ENCODE assay signal across 8 mouse cellular contexts in genomic region chr8:70863956-70864711, GRCm38 (mm10). TPM values are rescaled to one million over a fixed set of nuclear protein-coding genes. Genes with fewer than 3 reads are reported as not detected.
A peak's percentile ranks its signal among the peaks of the same experiment; 100 is the strongest.
DNase-seq lines count a peak whose midpoint lies in the region; ATAC-seq and TF ChIP-seq lines count a peak whose summit lies in the region.

No protein-coding gene starts in this region.

- no peak for TF ChIP-seq POLR2A in bone marrow macrophage, adult 2 months (IDR thresholded peaks at IDR 0.05; ENCODE audit: borderline replicate concordance, low read depth, low read length)

- peak overlapping the region; percentile 83 for H3K9ac ChIP-seq in heart, embryonic 13.5 days
- H3K9ac ChIP-seq in limb, embryonic 15.5 days: 0 out of 2 replicates have a peak overlapping the region, but pooled peaks have one; percentile 17

- H3K4me1 ChIP-seq in bone marrow macrophage, adult 2 months (ENCODE audit: control insufficient read depth, insufficient read depth, low read length): peaks cover 13% of the 10 kb centered on the region
- H3K4me1 ChIP-seq in heart, embryonic 13.5 days: peaks cover 50% of the 10 kb centered on the region
- H3K4me1 ChIP-seq in limb, embryonic 15.5 days: peaks cover 45% of the 10 kb centered on the region

- peak overlapping the region; percentile 34 for H3K4me3 ChIP-seq in left cerebral cortex, adult 2 months
- peak overlapping the region; percentile 13 for H3K4me3 ChIP-seq in bone marrow macrophage, adult 2 months (ENCODE audit: insufficient read depth, low read length)
- H3K4me3 ChIP-seq in heart, embryonic 13.5 days: peak overlapping the region; percentile 70
- H3K4me3 ChIP-seq in limb, embryonic 15.5 days: peak overlapping the region; percentile 60

- peak overlapping the region; percentile 94 for H3K4me2 ChIP-seq in heart, embryonic 13.5 days
- peak overlapping the region; percentile 80 for H3K4me2 ChIP-seq in limb, embryonic 15.5 days

- no peak overlapping the region; the same call in 1 of the 2 replicates for H3K27ac ChIP-seq in left cerebral cortex, adult 2 months
- H3K27ac ChIP-seq in bone marrow macrophage, adult 2 months (ENCODE audit: insufficient read depth, low read depth, low read length): no peak overlapping the region
- peak overlapping the region; percentile 64 for H3K27ac ChIP-seq in heart, embryonic 13.5 days (replicated peaks)
- no peak overlapping the region for H3K27ac ChIP-seq in limb, embryonic 15.5 days

- TF ChIP-seq CTCF in left cerebral cortex, adult 2 months (IDR thresholded peaks at IDR 0.05): no peak
- TF ChIP-seq CTCF in bone marrow macrophage, adult 2 months (IDR thresholded peaks at IDR 0.05; ENCODE audit: low read depth, low read length): no peak

- under 1% methylated on average over 46 of the region's 46 CpGs for WGBS in heart, embryonic 13.5 days
- 1% methylated on average over 46 of the region's 46 CpGs for WGBS in limb, embryonic 15.5 days

- ATAC-seq in heart, embryonic 13.5 days (ENCODE audit: extremely low read depth, insufficient number of reproducible peaks, low FRiP score, low TSS enrichment): no peak
- no peak for ATAC-seq in limb, embryonic 15.5 days (ENCODE audit: insufficient number of reproducible peaks, low FRiP score, low TSS enrichment, low read depth)

- H3K36me3 ChIP-seq in heart, embryonic 13.5 days: peaks cover 13% of the 10 kb centered on the region
- 0 out of 2 replicates have a peak, but pooled peaks cover 6% of the 10 kb centered on the region for H3K36me3 ChIP-seq in limb, embryonic 15.5 days

- H3K27me3 ChIP-seq in heart, embryonic 13.5 days (replicated peaks): peaks cover 38% of the 10 kb centered on the region
- H3K27me3 ChIP-seq in limb, embryonic 15.5 days: peaks cover 33% of the 10 kb centered on the region

- H3K9me3 ChIP-seq in heart, embryonic 13.5 days: no peaks in the 10 kb centered on the region
- H3K9me3 ChIP-seq in limb, embryonic 15.5 days: no peaks in the 10 kb centered on the region

- intact Hi-C loops in left cerebral cortex, adult 2 months (cut with DNase I): no loop called here
- intact Hi-C loops in left cerebral cortex, postnatal 4 days (cut with DNase I): no loop called here

- peak in 1 of 2 experiments; percentile 47 for DNase-seq in left cerebral cortex, adult 2 months (ENCODE audit: extremely low spot score in 1 of 2, low spot score in 2 of 2)
- DNase-seq in left cerebral cortex, postnatal 4 days: no peak
- DNase-seq in retina, postnatal 1 day: peak; percentile 57
- DNase-seq in gastrocnemius, postnatal 25 days: no peak
- DNase-seq in left cerebral cortex, adult 8-10 months (ENCODE audit: low spot score in 2 of 2): no peak

RNA-seq across cellular contexts. Expression of gene Kcnn1, which starts 1.1 kb away (rescaled TPM):
- total RNA-seq in left cerebral cortex, adult 2 months (2021): 10 to 100 TPM; 20.0 to 20.4 TPM
- 10 to 100 TPM; 29.6 to 48.2 TPM for total RNA-seq in left cerebral cortex, postnatal 4 days (2021)
- 0.99 and 1.8 TPM in 2 replicates for polyA plus RNA-seq in bone marrow macrophage, adult 2 months (2012; ENCODE audit: insufficient read depth, insufficient read length, missing spikeins)
- 1.5 TPM in 2 replicates for polyA plus RNA-seq in heart, embryonic 13.5 days (2015; fragmentation: Nextera tagmentation; extraction: Ambion mirVana)
- polyA plus RNA-seq in limb, embryonic 15.5 days (2015; fragmentation: Nextera tagmentation; extraction: Ambion mirVana): 2.3 and 3.1 TPM in 2 replicates
- total RNA-seq in gastrocnemius, postnatal 25 days (2021): 10 to 100 TPM; 11.8 to 14.4 TPM
- total RNA-seq in left cerebral cortex, adult 8-10 months (2022): 10 to 100 TPM; 15.7 to 28.6 (median 17.7) TPM

RNA-seq across cellular contexts. Expression of gene Ccdc124, which starts 9.6 kb away (rescaled TPM):
- 10 to 100 TPM; 94.8 to 99.0 TPM for total RNA-seq in left cerebral cortex, adult 2 months (2021)
- 10 to 100 TPM; 86.2 to 89.3 TPM for total RNA-seq in left cerebral cortex, postnatal 4 days (2021)
- 35.6 and 39.9 TPM in 2 replicates for polyA plus RNA-seq in bone marrow macrophage, adult 2 months (2012; ENCODE audit: insufficient read depth, insufficient read length, missing spikeins)
- polyA plus RNA-seq in heart, embryonic 13.5 days (2015; fragmentation: Nextera tagmentation; extraction: Ambion mirVana): 88.5 and 89.0 TPM in 2 replicates
- polyA plus RNA-seq in limb, embryonic 15.5 days (2015; fragmentation: Nextera tagmentation; extraction: Ambion mirVana): 95.8 and 101 TPM in 2 replicates
- total RNA-seq in gastrocnemius, postnatal 25 days (2021): 10 to 100 TPM; 58.3 to 58.8 TPM
- 10 to 100 TPM; 76.5 to 94.5 (median 85.6) TPM for total RNA-seq in left cerebral cortex, adult 8-10 months (2022)

RNA-seq across cellular contexts. Expression of gene Arrdc2, which starts 24.6 kb away (rescaled TPM):
- 10 to 100 TPM; 19.5 to 20.7 TPM for total RNA-seq in left cerebral cortex, adult 2 months (2021)
- 10 to 100 TPM; 13.0 to 14.9 TPM for total RNA-seq in left cerebral cortex, postnatal 4 days (2021)
- polyA plus RNA-seq in bone marrow macrophage, adult 2 months (2012; ENCODE audit: insufficient read depth, insufficient read length, missing spikeins): 27.8 and 29.7 TPM in 2 replicates
- polyA plus RNA-seq in heart, embryonic 13.5 days (2015; fragmentation: Nextera tagmentation; extraction: Ambion mirVana): 1.9 and 2.4 TPM in 2 replicates
- 6.7 and 8.8 TPM in 2 replicates for polyA plus RNA-seq in limb, embryonic 15.5 days (2015; fragmentation: Nextera tagmentation; extraction: Ambion mirVana)
- total RNA-seq in gastrocnemius, postnatal 25 days (2021): 10 to 100 TPM; 21.7 to 39.3 TPM
- total RNA-seq in left cerebral cortex, adult 8-10 months (2022): 10 to 100 TPM; 10.9 to 22.7 (median 17.6) TPM

RNA-seq across cellular contexts. Expression of gene Slc5a5, which starts 28.4 kb away (rescaled TPM):
- 10 to 100 TPM in 1 of 2 experiments, 1 to 10 TPM in 1; 9.9 to 10.3 TPM for total RNA-seq in left cerebral cortex, adult 2 months (2021)
- total RNA-seq in left cerebral cortex, postnatal 4 days (2021): 1 to 10 TPM; 4.4 to 4.5 TPM
- not detected in 2 replicates for polyA plus RNA-seq in bone marrow macrophage, adult 2 months (2012; ENCODE audit: insufficient read depth, insufficient read length, missing spikeins)
- 0.06 and 0.09 TPM in 2 replicates for polyA plus RNA-seq in heart, embryonic 13.5 days (2015; fragmentation: Nextera tagmentation; extraction: Ambion mirVana)
- polyA plus RNA-seq in limb, embryonic 15.5 days (2015; fragmentation: Nextera tagmentation; extraction: Ambion mirVana): 0.44 and 0.70 TPM in 2 replicates
- not detected for total RNA-seq in gastrocnemius, postnatal 25 days (2021)
- total RNA-seq in left cerebral cortex, adult 8-10 months (2022): 10 to 100 TPM; 10.2 to 11.9 (median 11.5) TPM

RNA-seq across cellular contexts. Expression of gene Rpl18a, which starts 33.1 kb away (rescaled TPM):
- total RNA-seq in left cerebral cortex, adult 2 months (2021): 100 to 1,000 TPM; 588 to 633 TPM
- total RNA-seq in left cerebral cortex, postnatal 4 days (2021): 1,000 to 10,000 TPM in 1 of 2 experiments, 100 to 1,000 TPM in 1; 955 to 1,024 TPM
- 1,719 and 1,824 TPM in 2 replicates for polyA plus RNA-seq in bone marrow macrophage, adult 2 months (2012; ENCODE audit: insufficient read depth, insufficient read length, missing spikeins)
- 3,040 and 3,097 TPM in 2 replicates for polyA plus RNA-seq in heart, embryonic 13.5 days (2015; fragmentation: Nextera tagmentation; extraction: Ambion mirVana)
- 3,854 and 4,707 TPM in 2 replicates for polyA plus RNA-seq in limb, embryonic 15.5 days (2015; fragmentation: Nextera tagmentation; extraction: Ambion mirVana)
- 100 to 1,000 TPM; 829 to 878 TPM for total RNA-seq in gastrocnemius, postnatal 25 days (2021)
- total RNA-seq in left cerebral cortex, adult 8-10 months (2022): 100 to 1,000 TPM; 653 to 769 (median 710) TPM

Comparison
In these comparisons a context has a peak if more than half of its experiments do, and no peak if none do; other contexts are left out.
1. H3K4me3 ChIP-seq: peak in every context shown above with its lines; median percentile 70 in heart, embryonic 13.5 days; 60 in limb, embryonic 15.5 days; 34 in left cerebral cortex, adult 2 months; 13 in bone marrow macrophage, adult 2 months.